Mouse (Mus musculus): ENCODE results near the gene Hoxc5.

GRCm38 (mm10) chr15:103058715-103059114, 91.5 kb downstream of the Hoxc5 start:
- TF ChIP-seq MYOG (IDR thresholded peaks at IDR 0.05; ENCODE audit: control insufficient read depth, extremely low read depth, insufficient read length) (no peak), MAX (IDR thresholded peaks at IDR 0.05) (no peak), CTCF (IDR thresholded peaks at IDR 0.05; ENCODE audit: control insufficient read depth, insufficient read depth, insufficient read length) (no peak), FOSL1 (IDR thresholded peaks at IDR 0.05; ENCODE audit: insufficient read depth, low read length, poor library complexity, severe bottlenecking) (no peak), USF1 (IDR thresholded peaks at IDR 0.05; ENCODE audit: low read depth) (no peak), CEBPB (IDR thresholded peaks at IDR 0.05; ENCODE audit: low read depth) (no peak)

All from C2C12 (cell line).